Mouse (Mus musculus) yolk sac, embryonic 10.5 days (tissue): ENCODE results near the gene Ccnt1.
"Not testable (repeated sequence)": the region's sequence is repeated elsewhere in the genome, so short reads cannot be mapped to it uniquely, and the experiment has no call there.

Source experiments
- DNase-seq: peaks from one replicate; pipeline ENCODE4 v3.0.0-alpha.2; 2017; ENCODE audit warnings: low spot score

The Ccnt1 gene

DNA sequence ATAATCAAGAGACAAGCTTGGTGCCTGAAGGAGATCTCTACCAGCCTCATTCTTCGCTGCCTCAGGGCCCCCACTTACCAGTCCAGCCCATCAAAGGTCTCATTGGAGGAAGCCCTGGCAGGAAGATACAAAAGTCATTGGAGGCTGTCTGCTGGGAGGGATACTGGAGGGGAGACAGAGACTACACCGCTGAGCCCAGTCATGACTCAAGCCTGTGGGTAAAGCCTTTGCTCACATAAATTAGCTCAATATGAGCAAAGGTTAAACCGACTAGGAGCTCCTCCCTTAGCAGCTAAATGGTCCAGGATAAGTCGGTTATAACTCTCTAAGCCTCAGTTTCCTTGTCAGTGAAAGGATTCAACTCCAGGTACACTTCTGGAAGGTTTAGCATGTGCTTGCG lies 24.3 kb upstream of the Ccnt1 start:
- DNase-seq = no peak

GRCm38 (mm10) chr15:98594193-98594592 lies 23.5 kb upstream of the Ccnt1 start:
- DNase-seq = no peak

DNA sequence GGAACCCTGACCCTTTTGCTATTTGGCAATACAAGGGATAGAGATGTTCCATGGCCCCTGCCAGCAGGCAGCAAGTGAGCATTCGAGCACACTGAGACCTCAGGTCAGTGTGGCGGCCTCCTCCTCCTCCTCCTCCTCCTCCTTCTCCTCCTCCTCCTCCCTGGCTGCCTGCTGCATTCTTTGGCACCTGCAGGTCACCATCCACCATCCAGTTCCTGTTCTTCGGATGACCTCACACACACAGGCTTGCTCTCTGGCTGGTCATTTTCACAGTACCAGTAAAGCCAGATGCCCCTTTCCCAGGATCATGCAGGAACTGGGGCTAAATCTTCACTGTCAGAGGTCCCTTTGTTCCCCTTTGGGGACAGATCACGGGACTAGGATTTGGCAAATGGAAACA lies 20.7 kb upstream of the Ccnt1 start:
- DNase-seq = no peak

DNA sequence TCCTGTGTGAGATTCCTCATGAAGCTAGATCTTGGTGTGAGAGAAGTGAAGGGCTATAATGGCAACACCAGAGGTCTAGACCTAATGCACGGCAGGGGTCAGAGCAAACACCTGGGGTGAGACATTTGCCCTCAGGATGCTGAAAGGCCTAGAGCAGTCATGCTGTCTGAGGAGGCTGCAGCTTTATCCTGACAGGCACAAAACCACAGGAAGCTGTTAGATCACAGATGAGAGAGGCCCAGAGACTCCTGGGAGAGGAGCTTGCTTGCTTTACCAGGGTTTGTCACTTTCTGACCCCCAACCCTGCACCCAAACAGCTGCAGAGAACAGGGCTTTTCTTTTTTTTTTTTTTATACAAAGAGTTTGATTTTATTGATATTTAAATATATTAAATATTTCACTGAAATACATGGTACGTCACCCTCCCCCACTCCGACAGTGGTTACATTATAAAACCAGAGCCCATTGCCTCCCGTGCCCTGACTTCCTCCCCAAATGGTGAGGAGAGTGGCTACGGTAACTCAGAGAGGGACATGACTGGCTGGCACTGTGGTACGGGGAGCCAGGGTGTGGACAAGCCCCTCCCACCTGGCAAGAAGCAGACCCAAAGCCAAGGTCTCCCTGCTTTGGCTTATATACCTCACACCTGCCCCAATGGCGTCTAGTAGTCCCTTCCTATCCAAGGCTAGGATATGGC lies 19.1 kb upstream of the Ccnt1 start:
- no peak for DNase-seq

DNA sequence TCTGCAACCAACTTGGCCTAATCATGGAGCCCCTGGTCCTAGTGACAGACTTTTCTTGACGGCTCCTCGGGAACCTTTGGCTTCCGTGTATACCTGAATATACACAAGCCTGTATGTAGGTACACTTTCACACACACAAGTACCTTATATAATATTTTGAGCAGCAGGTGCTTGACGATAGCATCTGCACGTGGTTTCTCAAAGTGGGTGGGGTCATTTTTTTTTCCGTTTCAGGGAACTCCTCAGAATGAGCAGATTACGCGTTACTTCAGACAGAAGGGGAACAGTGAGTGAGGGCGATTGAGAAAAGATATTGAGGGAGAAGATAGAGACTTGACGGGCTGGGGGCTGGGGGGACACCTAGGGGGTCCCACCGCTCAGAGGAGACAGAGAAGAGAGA lies 17.0 kb upstream of the Ccnt1 start:
- no peak for DNase-seq

- DNase-seq = not testable (repeated sequence)
Observed at GRCm38 (mm10) chr15:98586141-98586540, 15.4 kb upstream of the Ccnt1 start.

DNA sequence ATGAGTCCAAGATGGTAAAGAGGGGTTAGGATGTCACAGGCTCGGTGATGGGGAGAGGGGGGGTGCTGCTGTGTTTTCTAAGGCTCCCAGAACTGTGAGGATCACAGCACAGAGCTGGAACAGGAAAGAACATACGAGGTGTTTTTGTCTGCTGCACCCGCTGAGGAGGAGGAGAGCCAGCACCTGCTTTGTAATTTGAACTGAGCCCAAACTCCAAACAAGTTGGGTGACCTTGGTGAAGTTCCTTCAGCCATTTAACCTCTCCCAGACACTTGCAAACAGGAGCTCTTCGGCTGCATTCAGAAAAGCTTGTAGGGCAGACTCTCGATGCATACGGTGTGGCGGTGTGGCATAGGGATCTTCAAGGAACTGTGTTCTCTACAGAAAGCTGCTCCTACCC lies 14.7 kb upstream of the Ccnt1 start:
- DNase-seq = no peak

GRCm38 (mm10) chr15:98582996-98583395 lies 12.3 kb upstream of the Ccnt1 start:
- DNase-seq = no peak

DNA sequence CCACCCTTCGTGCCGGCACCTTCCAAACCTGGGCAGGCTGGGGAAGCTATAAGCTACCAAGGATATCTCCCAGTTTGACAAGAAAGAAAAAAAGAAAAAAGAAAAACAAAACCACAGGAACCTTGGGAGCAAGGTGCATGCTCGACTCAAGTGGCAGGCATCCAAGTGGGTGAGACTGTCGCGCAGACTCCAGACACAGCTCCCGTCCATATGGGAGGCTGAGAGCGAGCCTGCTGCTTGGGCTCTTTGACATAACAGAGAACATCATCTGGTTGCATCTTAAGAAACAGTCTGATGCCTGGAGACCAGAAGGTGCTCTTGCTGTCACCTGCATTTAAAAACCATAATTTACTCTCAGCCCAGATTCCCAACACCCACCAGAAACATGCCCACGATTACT lies 11.7 kb upstream of the Ccnt1 start:
- no peak for DNase-seq

GRCm38 (mm10) chr15:98579795-98580464 lies 9.2 kb upstream of the Ccnt1 start:
- peak; percentile 73 for DNase-seq

GRCm38 (mm10) chr15:98579310-98579709 lies 8.6 kb upstream of the Ccnt1 start:
- no peak for DNase-seq

- DNase-seq = no peak
Observed at GRCm38 (mm10) chr15:98573293-98573692, 2.6 kb upstream of the Ccnt1 start.

DNA sequence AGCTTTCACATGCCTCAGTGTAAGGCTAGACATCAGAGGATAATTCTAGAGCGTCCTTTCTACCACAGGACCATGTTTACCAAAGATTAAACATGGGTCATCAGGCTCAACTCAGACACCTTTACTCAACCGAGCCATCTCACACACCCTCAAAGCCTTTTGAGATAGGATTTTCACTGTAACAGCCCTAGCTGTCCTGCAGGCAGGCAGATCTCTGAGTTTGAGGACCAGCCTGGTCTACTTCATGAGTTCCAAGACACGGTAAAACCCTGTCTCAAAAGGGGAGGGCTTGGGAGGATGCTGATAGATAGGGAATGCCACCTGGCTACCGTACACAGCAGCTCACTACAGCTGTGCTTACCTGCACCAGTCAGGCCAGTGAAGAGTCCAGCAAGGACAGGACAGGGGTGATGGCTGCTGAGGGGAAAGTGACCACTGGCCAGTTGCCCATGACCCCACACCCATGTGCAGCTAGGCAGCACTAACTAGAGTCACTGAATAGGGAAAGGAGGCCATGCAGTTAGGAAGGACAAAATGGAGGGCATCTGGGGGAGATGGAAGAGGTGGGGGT lies 843 bp downstream of the Ccnt1 start:
- no peak for DNase-seq

GRCm38 (mm10) chr15:98569216-98569615 lies 1.5 kb downstream of the Ccnt1 start:
- DNase-seq = no peak

DNA sequence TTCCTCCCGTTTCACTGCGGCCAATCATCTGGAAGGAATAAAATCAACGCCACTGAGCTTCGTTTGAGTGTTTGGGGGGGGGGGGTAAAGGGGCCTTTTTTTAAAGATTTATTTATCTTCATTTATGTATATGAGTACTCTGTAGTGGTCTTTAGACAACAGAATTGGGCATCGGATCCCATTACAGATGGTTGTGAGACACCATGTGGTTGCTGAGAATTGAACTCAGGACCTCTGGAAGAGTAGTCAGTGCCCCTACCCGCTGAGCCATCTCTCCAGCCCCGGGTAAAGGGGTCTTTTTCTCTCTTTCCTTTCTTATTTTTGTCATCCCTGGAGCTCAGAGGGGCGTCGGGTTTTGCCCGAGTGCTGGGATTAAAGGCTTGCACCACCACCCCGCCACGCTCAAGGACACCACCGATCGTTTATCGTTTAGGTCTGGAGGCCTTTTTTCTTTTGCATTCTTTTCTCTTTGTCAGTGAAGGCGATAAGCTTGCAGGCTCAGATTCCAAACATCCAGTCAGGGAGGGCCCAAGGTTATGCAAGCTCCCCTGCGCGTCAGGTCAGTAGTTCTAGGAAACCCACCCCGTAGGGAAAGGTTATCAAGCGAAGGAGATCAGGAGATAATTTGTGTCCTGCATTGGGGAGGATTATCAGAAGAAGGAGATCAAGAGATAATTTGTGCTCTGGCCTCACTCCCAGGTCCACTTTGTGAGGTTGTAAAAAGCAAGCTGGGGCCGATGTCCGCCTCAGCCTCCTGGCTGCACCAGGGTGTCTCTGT lies 2.3 kb downstream of the Ccnt1 start:
- peak; percentile 90 for DNase-seq

GRCm38 (mm10) chr15:98567278-98568134 lies 3.2 kb downstream of the Ccnt1 start:
- DNase-seq = peak; percentile 100

DNA sequence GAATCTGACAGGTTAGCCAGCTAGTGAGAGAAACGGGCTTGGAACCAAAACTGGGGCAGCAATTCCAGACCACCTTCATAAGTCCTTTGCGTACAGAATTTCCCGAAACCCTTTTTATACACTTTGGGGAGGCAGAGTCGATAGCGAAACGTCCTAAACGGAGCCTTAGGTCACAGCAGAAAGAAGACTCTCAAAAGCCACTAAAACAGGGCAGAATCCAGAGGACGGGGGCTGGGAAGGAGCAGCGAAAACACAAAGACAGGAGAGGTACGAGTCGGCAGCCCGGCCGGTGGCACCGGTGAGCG lies 3.8 kb downstream of the Ccnt1 start:
- DNase-seq = peak; percentile 14

GRCm38 (mm10) chr15:98557186-98557585 lies 13.5 kb downstream of the Ccnt1 start:
- DNase-seq = no peak

DNA sequence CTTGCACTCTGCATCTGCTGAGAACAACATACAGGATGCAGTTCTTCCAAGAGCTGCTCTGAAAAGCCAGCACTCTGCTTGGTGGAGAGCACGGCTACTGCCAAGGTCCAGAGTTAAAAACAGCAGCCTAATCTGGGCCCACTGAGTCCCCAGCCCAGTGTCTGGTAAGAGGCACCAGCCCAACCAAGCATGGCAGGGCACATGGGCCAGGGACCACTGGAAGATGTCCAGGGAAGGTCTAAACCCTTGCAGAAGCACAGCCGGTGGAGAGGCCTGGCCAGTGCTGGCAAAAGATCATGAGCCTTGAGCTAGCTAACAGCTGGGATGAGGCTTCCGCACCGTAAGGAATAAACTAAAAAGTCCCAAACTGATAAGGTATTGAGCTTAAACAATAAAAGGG lies 14.8 kb downstream of the Ccnt1 start:
- no peak for DNase-seq

DNA sequence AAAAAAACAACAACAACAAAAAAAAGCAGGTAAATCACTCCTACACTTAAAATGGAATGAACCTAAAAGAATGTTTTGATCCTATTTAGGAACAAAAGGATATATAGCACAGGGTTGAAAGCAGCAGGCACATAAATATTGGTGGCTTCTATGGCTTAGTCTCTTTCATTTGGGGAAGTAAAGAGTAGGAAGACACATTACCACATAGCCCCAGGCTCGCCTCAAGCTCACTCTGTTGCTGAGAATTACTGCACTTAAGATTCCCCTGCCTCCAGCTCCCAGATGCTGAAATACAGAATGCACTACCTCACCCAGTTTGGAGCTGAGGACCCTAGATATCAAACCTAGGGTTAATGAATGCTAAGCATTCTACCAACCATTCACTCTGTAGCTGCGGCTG lies 18.0 kb downstream of the Ccnt1 start:
- no peak for DNase-seq

DNA sequence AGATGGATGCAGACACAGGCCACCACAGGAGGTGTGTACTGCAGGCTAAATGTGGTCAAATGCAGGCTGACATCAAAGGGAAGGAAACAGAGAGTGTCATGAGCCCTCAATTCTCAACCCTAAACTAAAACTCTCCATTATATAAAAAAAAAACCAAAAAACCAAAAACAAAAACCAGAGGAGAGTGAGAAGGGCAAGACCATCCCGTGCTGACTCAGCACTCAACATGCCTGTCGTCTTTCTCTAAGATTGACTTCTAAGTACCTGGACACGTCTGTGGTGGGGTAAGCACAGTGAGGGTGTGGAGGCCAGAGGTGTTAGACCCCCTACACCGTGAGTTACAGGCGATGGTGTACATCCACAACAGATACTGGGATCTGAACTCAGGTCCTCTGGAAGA lies 23.9 kb downstream of the Ccnt1 start:
- no peak for DNase-seq

- DNase-seq = no peak
Observed at GRCm38 (mm10) chr15:98545151-98545550, 25.6 kb downstream of the Ccnt1 start.
